Mouse (Mus musculus) ES-Bruce4 (cell line): ENCODE results near the gene Rhob. TPM values are rescaled to one million over a fixed set of nuclear protein-coding genes. Genes with fewer than 3 reads are reported as not detected.

Source experiments
- H3K27ac ChIP-seq: 2 replicates; pipeline ENCODE4 v1.5.1; 2012; ENCODE audit warnings: low read length, inconsistent platforms; ENCODE audit not compliant: insufficient read depth
- H3K27me3 ChIP-seq: 2 replicates; pipeline ENCODE4 v1.6.1; 2012; ENCODE audit warnings: mild to moderate bottlenecking, low read length, inconsistent platforms; ENCODE audit not compliant: control insufficient read depth, poor library complexity, insufficient read depth, severe bottlenecking
- H3K36me3 ChIP-seq: 2 replicates; pipeline ENCODE4 v1.6.1; 2012; ENCODE audit warnings: inconsistent platforms, mild to moderate bottlenecking, low read length, moderate library complexity; ENCODE audit not compliant: control insufficient read depth, poor library complexity, insufficient read depth, severe bottlenecking
- H3K4me1 ChIP-seq: one replicate; pipeline ENCODE4 v1.8.1; 2011; ENCODE audit warnings: low read length; ENCODE audit not compliant: control insufficient read depth, insufficient read depth
- H3K4me3 ChIP-seq: 2 replicates; pipeline ENCODE4 v1.5.1; 2011; ENCODE audit warnings: low read depth, mild to moderate bottlenecking, low read length
- H3K9ac ChIP-seq: 2 replicates; pipeline ENCODE4 v1.6.1; 2012; ENCODE audit warnings: low read depth, mild to moderate bottlenecking, inconsistent platforms; ENCODE audit not compliant: poor library complexity, severe bottlenecking
- H3K9me3 ChIP-seq: replicated peaks from 2 replicates; pipeline ENCODE4 v1.6.1; 2012; ENCODE audit warnings: mild to moderate bottlenecking, low read length, inconsistent platforms; ENCODE audit not compliant: control insufficient read depth, poor library complexity, insufficient read depth, severe bottlenecking
- CTCF ChIP-seq: IDR thresholded peaks from one replicate; pipeline ENCODE4 v1.8.1; 2011; ENCODE audit warnings: low read depth, low read length
- EP300 ChIP-seq: IDR thresholded peaks from 2 replicates; pipeline ENCODE4 v1.6.1; 2011; ENCODE audit warnings: low read depth, low read length; ENCODE audit not compliant: insufficient read depth
- POLR2A ChIP-seq: IDR thresholded peaks from one replicate; pipeline ENCODE4 v1.8.1; 2011; ENCODE audit warnings: low read length; ENCODE audit not compliant: insufficient read depth
- polyA plus RNA-seq: library from polyadenylated mRNA; stranded (reverse); fragments of >200 nt; gene quantifications from 2 replicates; pipeline ENCODE4 v1.2.4, GENCODE M21; 2011; ENCODE audit warnings: low read depth; ENCODE audit not compliant: missing spikeins, insufficient read depth, insufficient read length

Gene Rhob
- polyA plus RNA-seq, 1 experiment = 20.0 TPM

GRCm38 (mm10) chr12:8510317-8510988 lies 10.6 kb upstream of the Rhob start:
- H3K4me1 ChIP-seq = no peaks in the 10 kb centered on the region
- H3K9me3 ChIP-seq = no peaks in the 10 kb centered on the region
- H3K4me3 ChIP-seq = no peak overlapping the region
- H3K9ac ChIP-seq = no peak overlapping the region
- no peak overlapping the region for H3K27ac ChIP-seq
- H3K27me3 ChIP-seq = no peaks in the 10 kb centered on the region
- no peaks in the 10 kb centered on the region for H3K36me3 ChIP-seq
- TF ChIP-seq CTCF (no peak), EP300 (no peak), POLR2A (no peak)

GRCm38 (mm10) chr12:8509693-8510092 lies 9.9 kb upstream of the Rhob start:
- no peaks in the 10 kb centered on the region for H3K36me3 ChIP-seq
- no peak overlapping the region for H3K27ac ChIP-seq
- TF ChIP-seq EP300 = no peak
- TF ChIP-seq POLR2A = no peak
- TF ChIP-seq CTCF = no peak
- no peaks in the 10 kb centered on the region for H3K27me3 ChIP-seq
- H3K4me3 ChIP-seq = no peak overlapping the region
- no peaks in the 10 kb centered on the region for H3K9me3 ChIP-seq
- H3K4me1 ChIP-seq = no peaks in the 10 kb centered on the region
- H3K9ac ChIP-seq = no peak overlapping the region

GRCm38 (mm10) chr12:8506954-8507707 lies 7.3 kb upstream of the Rhob start:
- Histone ChIP-seq H3K4me1 (no peaks in the 10 kb centered on the region), H3K4me3 (no peak overlapping the region), H3K9me3 (no peaks in the 10 kb centered on the region), H3K27me3 (no peaks in the 10 kb centered on the region), H3K27ac (no peak overlapping the region), H3K36me3 (no peaks in the 10 kb centered on the region), H3K9ac (no peak overlapping the region)
- TF ChIP-seq CTCF (no peak), EP300 (no peak), POLR2A (no peak)

- no peak overlapping the region for H3K9ac ChIP-seq
- H3K36me3 ChIP-seq = no peaks in the 10 kb centered on the region
- H3K9me3 ChIP-seq = no peaks in the 10 kb centered on the region
- TF ChIP-seq CTCF (no peak), POLR2A (no peak), EP300 (no peak)
- H3K4me3 ChIP-seq = no peak overlapping the region
- H3K27me3 ChIP-seq = no peaks in the 10 kb centered on the region
- H3K4me1 ChIP-seq = no peaks in the 10 kb centered on the region
- no peak overlapping the region for H3K27ac ChIP-seq
Observed at GRCm38 (mm10) chr12:8504131-8504530, 4.3 kb upstream of the Rhob start.

GRCm38 (mm10) chr12:8502546-8502945 lies 2.7 kb upstream of the Rhob start:
- Histone ChIP-seq H3K27me3 (no peaks in the 10 kb centered on the region), H3K4me3 (no peak overlapping the region), H3K36me3 (no peaks in the 10 kb centered on the region), H3K9me3 (no peaks in the 10 kb centered on the region), H3K9ac (no peak overlapping the region), H3K4me1 (no peaks in the 10 kb centered on the region), H3K27ac (no peak overlapping the region)
- TF ChIP-seq POLR2A = no peak
- no peak for TF ChIP-seq EP300
- TF ChIP-seq CTCF = no peak
